Mouse (Mus musculus): ENCODE measurements around the gene Fbxo2. TPM values are rescaled to one million over a fixed set of nuclear protein-coding genes. Genes with fewer than 3 reads are reported as not detected.

The Fbxo2 gene
- polyA plus RNA-seq, 1 experiment = 1.5 TPM

GRCm38 (mm10) chr4:148215264-148215900, 55.0 kb downstream of the Fbxo2 start:
- Histone ChIP-seq H3K4me1 (replicated peaks; ENCODE audit: control insufficient read depth, insufficient read depth, low read length) (no peaks in the 10 kb centered on the region), H3K4me3 (ENCODE audit: control insufficient read depth, insufficient read depth, low read length) (no peak overlapping the region), H3K27ac (ENCODE audit: control insufficient read depth, insufficient read depth, low read length) (no peak overlapping the region), H3K36me3 (ENCODE audit: control insufficient read depth, insufficient read depth, low read length) (no peaks in the 10 kb centered on the region), H3K27me3 (ENCODE audit: control insufficient read depth, insufficient read depth, low read length) (no peaks in the 10 kb centered on the region)
- DNase-seq = no peak
- 60% methylated on average over 11 of the region's 11 CpGs for WGBS
- TF ChIP-seq POLR2A (IDR thresholded peaks at IDR 0.05; ENCODE audit: control insufficient read depth, extremely low read depth, insufficient read depth, low read length, poor library complexity) = no peak
- TF ChIP-seq CTCF (IDR thresholded peaks at IDR 0.05; ENCODE audit: borderline replicate concordance, control insufficient read depth, extremely low read depth, insufficient read depth, low read length, poor library complexity) = no peak

Other genes with a start within 250 kb of the Fbxo2 start
- gene Plod1, start 223.9 kb upstream of the Fbxo2 start, polyA plus RNA-seq (2012; rRNA removed) = 21.2 and 28.9 TPM in 2 replicates
- 170 and 174 TPM in 2 replicates for gene 2510039O18Rik, start 219.7 kb upstream of the Fbxo2 start, polyA plus RNA-seq (2012; rRNA removed)
- gene Nppb, start 174.8 kb upstream of the Fbxo2 start, polyA plus RNA-seq (2012; rRNA removed) = 0.24 and 2.3 TPM in 2 replicates
- gene Nppa, start 159.9 kb upstream of the Fbxo2 start, polyA plus RNA-seq (2012; rRNA removed) = 1.6 and 195 TPM in 2 replicates
- gene Clcn6, start 121.8 kb upstream of the Fbxo2 start, polyA plus RNA-seq (2012; rRNA removed) = 37.9 and 39.4 TPM in 2 replicates
- 28.3 and 30.2 TPM in 2 replicates for gene Mthfr, start 121.5 kb upstream of the Fbxo2 start, polyA plus RNA-seq (2012; rRNA removed)
- gene Agtrap, start 72.6 kb upstream of the Fbxo2 start, polyA plus RNA-seq (2012; rRNA removed) = 98.0 and 106 TPM in 2 replicates
- 32.9 and 37.7 TPM in 2 replicates for gene Mad2l2, start 30.2 kb upstream of the Fbxo2 start, polyA plus RNA-seq (2012; rRNA removed)
- 0.26 and 0.34 TPM in 2 replicates for gene Draxin, start 29.9 kb upstream of the Fbxo2 start, polyA plus RNA-seq (2012; rRNA removed)
- 41.8 and 50.9 TPM in 2 replicates for gene Fbxo6, start 8.5 kb upstream of the Fbxo2 start, polyA plus RNA-seq (2012; rRNA removed)
- gene Fbxo44, start 139 bp upstream of the Fbxo2 start, polyA plus RNA-seq (2012; rRNA removed) = 31.2 and 34.5 TPM in 2 replicates
- 0.04 and 0.26 TPM in 2 replicates for gene Disp3, start 127.3 kb downstream of the Fbxo2 start, polyA plus RNA-seq (2012; rRNA removed)

All from thymus, adult 2 months (tissue).